Mouse (Mus musculus) mesoderm, embryonic 11.5 days (tissue): ENCODE data around the gene Pla1a.

ENCODE experiments used
- DNase-seq: peaks from one replicate; pipeline ENCODE4 v3.0.0-alpha.2; 2012; ENCODE audit warnings: low read depth, low spot score

Pla1a gene

GRCm38 (mm10) chr16:38389284-38389893 is 43.6 kb downstream of the Pla1a start:
- DNase-seq, result no peak

- DNase-seq, result no peak
These were observed 44.2 kb downstream of the Pla1a start for GRCm38 (mm10) chr16:38388757-38389156.

- DNase-seq, result no peak
These were observed 45.6 kb downstream of the Pla1a start for GRCm38 (mm10) chr16:38387389-38387788.

GRCm38 (mm10) chr16:38385700-38386099 is 47.2 kb downstream of the Pla1a start:
- DNase-seq, result no peak

- no peak for DNase-seq
These were observed 47.7 kb downstream of the Pla1a start for GRCm38 (mm10) chr16:38385184-38385634.

GRCm38 (mm10) chr16:38383683-38384082 is 49.3 kb downstream of the Pla1a start:
- DNase-seq, result no peak

- no peak for DNase-seq
These were observed 53.0 kb downstream of the Pla1a start for GRCm38 (mm10) chr16:38379926-38380325.

- DNase-seq, result no peak
These were observed 53.5 kb downstream of the Pla1a start for GRCm38 (mm10) chr16:38379493-38379892.

- DNase-seq, result no peak
These were observed 53.9 kb downstream of the Pla1a start for GRCm38 (mm10) chr16:38379088-38379487.

GRCm38 (mm10) chr16:38378591-38378990 is 54.4 kb downstream of the Pla1a start:
- no peak for DNase-seq

- DNase-seq, result no peak
These were observed 55.4 kb downstream of the Pla1a start for GRCm38 (mm10) chr16:38377546-38377945.

- no peak for DNase-seq
These were observed 56.1 kb downstream of the Pla1a start for GRCm38 (mm10) chr16:38376841-38377249.

- DNase-seq, result no peak
These were observed 56.6 kb downstream of the Pla1a start for GRCm38 (mm10) chr16:38376163-38376840.

GRCm38 (mm10) chr16:38375182-38375581 is 57.8 kb downstream of the Pla1a start:
- DNase-seq, result no peak

GRCm38 (mm10) chr16:38374379-38375140 is 58.4 kb downstream of the Pla1a start:
- DNase-seq, result no peak

- DNase-seq, result no peak
These were observed 59.0 kb downstream of the Pla1a start for GRCm38 (mm10) chr16:38373941-38374340.

GRCm38 (mm10) chr16:38373439-38373838 is 59.5 kb downstream of the Pla1a start:
- DNase-seq, result no peak

- DNase-seq, result no peak
These were observed 60.1 kb downstream of the Pla1a start for GRCm38 (mm10) chr16:38372876-38373275.

- no peak for DNase-seq
These were observed 61.1 kb downstream of the Pla1a start for GRCm38 (mm10) chr16:38371705-38372296.

- no peak for DNase-seq
These were observed 62.1 kb downstream of the Pla1a start for GRCm38 (mm10) chr16:38370633-38371374.

- no peak for DNase-seq
These were observed 62.9 kb downstream of the Pla1a start for GRCm38 (mm10) chr16:38369992-38370484.
